Mouse (Mus musculus) neural tube, embryonic 13.5 days (tissue): ENCODE data around the gene Oip5. TPM values are rescaled to one million over a fixed set of nuclear protein-coding genes. Genes with fewer than 3 reads are reported as not detected.
"Not testable (repeated sequence)": the region's sequence is repeated elsewhere in the genome, so short reads cannot be mapped to it uniquely, and the experiment has no call there.

Source experiments
- ATAC-seq: fragments of 200-750 bp; cut with Nextera tagmentation; 2 replicates; pipeline ENCODE4 v1.8.0; 2017; ENCODE audit warnings: low read depth, mild to moderate bottlenecking, moderate TSS enrichment, moderate library complexity
- H3K27ac ChIP-seq: fragments of 300-500 bp; sonication (generic); replicated peaks from 2 replicates; pipeline ENCODE4 v1.5.1; 2015; ENCODE audit warnings: moderate library complexity, mild to moderate bottlenecking, inconsistent platforms
- H3K27me3 ChIP-seq: fragments of 300-500 bp; sonication (generic); 2 replicates; pipeline ENCODE4 v1.6.1; 2015; ENCODE audit warnings: mild to moderate bottlenecking, inconsistent platforms
- H3K36me3 ChIP-seq: fragments of 300-500 bp; sonication (generic); 2 replicates; pipeline ENCODE4 v1.6.1; 2015; ENCODE audit warnings: mild to moderate bottlenecking, inconsistent platforms
- H3K4me1 ChIP-seq: fragments of 300-500 bp; sonication (generic); replicated peaks from 2 replicates; pipeline ENCODE4 v1.6.1; 2015; ENCODE audit warnings: inconsistent platforms
- H3K4me2 ChIP-seq: fragments of 300-500 bp; sonication (generic); 2 replicates; pipeline ENCODE4 v1.6.1; 2015; ENCODE audit warnings: inconsistent platforms, mild to moderate bottlenecking, moderate library complexity
- H3K4me3 ChIP-seq: fragments of 300-500 bp; sonication (generic); 2 replicates; pipeline ENCODE4 v1.5.1; 2015; ENCODE audit warnings: mild to moderate bottlenecking, inconsistent platforms
- H3K9ac ChIP-seq: fragments of 300-500 bp; sonication (generic); 2 replicates; pipeline ENCODE4 v1.6.1; 2015; ENCODE audit warnings: moderate library complexity, mild to moderate bottlenecking, inconsistent platforms
- H3K9me3 ChIP-seq: fragments of 300-500 bp; sonication (generic); 2 replicates; pipeline ENCODE4 v1.6.1; 2016; ENCODE audit warnings: inconsistent platforms
- WGBS: fragments of 180-500 bp; shearing (Covaris S2); methylation state at CpG from one replicate; pipeline ENCODE4 v1.1.7; 2015; 5-methylcytosine and 5-hydroxymethylcytosine counted together
- polyA plus RNA-seq: library from polyadenylated mRNA; unstranded; fragments of >200 nt; fragmentation: Nextera tagmentation; extraction: Ambion mirVana; gene quantifications from 2 replicates; pipeline ENCODE4 v1.2.1, GENCODE M21; 2015

The Oip5 gene
- 5.1 and 7.8 TPM in 2 replicates for polyA plus RNA-seq

- H3K4me3 ChIP-seq: peak within 1 kb of the TSS; percentile 62
- ATAC-seq: peak; percentile 100
- H3K4me1 ChIP-seq: peaks cover 33% of the 10 kb centered on the region
- no peaks in the 10 kb centered on the region for H3K27me3 ChIP-seq
- WGBS: under 1% methylated on average over 55 of the region's 55 CpGs
- H3K4me2 ChIP-seq: peak within 1 kb of the TSS; percentile 83
- H3K9ac ChIP-seq: peak within 1 kb of the TSS; percentile 63
- H3K36me3 ChIP-seq: no peaks in the 10 kb centered on the region
- H3K27ac ChIP-seq: no peak within 1 kb of the TSS
- no peaks in the 10 kb centered on the region for H3K9me3 ChIP-seq
These were observed at the start of gene Oip5, which contains the start of gene Nusap1 for GRCm38 (mm10) chr2:119618199-119618982. Gene Oip5, minus strand, starts transcription at chr2:119618469. Gene Nusap1, plus strand, starts transcription at chr2:119618298.

DNA sequence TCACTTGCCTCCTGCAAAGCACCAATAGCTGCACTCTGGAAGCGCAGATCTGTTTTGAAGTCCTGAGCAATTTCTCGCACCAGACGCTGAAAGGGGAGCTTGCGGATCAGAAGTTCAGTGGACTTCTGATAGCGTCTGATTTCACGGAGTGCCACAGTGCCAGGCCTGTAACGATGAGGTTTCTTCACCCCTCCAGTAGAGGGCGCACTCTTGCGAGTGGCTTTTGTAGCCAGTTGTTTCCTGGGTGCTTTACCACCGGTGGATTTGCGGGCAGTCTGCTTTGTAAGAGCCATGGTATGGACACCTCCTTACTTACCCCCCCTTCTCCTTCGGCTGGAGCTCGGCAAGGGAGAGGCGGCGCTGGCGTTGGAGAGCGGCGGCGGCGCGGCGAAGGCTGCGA, 47.5 kb upstream of the Oip5 start:
- WGBS: 70% methylated on average over 21 of the region's 23 CpGs
- ATAC-seq, H3K4me3 ChIP-seq: not testable (repeated sequence)

GRCm38 (mm10) chr2:119662220-119663182, 44.2 kb upstream of the Oip5 start, which contains the start of gene Ndufaf1:
Gene Ndufaf1, minus strand, starts transcription at chr2:119662827.
- peak within 1 kb of the TSS; percentile 83 for H3K4me2 ChIP-seq
- H3K36me3 ChIP-seq: peaks cover 25% of the 10 kb centered on the region
- no peak within 1 kb of the TSS for H3K27ac ChIP-seq
- H3K27me3 ChIP-seq: no peaks in the 10 kb centered on the region
- peak within 1 kb of the TSS; percentile 81 for H3K4me3 ChIP-seq
- no peaks in the 10 kb centered on the region for H3K9me3 ChIP-seq
- peaks cover 11% of the 10 kb centered on the region for H3K4me1 ChIP-seq
- peak; percentile 89 for ATAC-seq
- WGBS: 2% methylated on average over 44 of the region's 44 CpGs
- peak within 1 kb of the TSS; percentile 76 for H3K9ac ChIP-seq

More for the DNA sequence above, 47.5 kb upstream of the Oip5 start:
- not testable (repeated sequence) for H3K36me3 ChIP-seq, H3K9ac ChIP-seq, H3K27me3 ChIP-seq, H3K4me2 ChIP-seq, H3K9me3 ChIP-seq, H3K27ac ChIP-seq
- H3K4me1 ChIP-seq: peaks cover 11% of the 10 kb centered on the region

- Histone ChIP-seq H3K27ac (no peak overlapping the region), H3K36me3 (peaks cover 54% of the 10 kb centered on the region), H3K27me3 (no peaks in the 10 kb centered on the region), H3K4me2 (no peak overlapping the region), H3K9ac (no peak overlapping the region), H3K4me1 (no peaks in the 10 kb centered on the region), H3K4me3 (no peak overlapping the region), H3K9me3 (no peaks in the 10 kb centered on the region)
- ATAC-seq: no peak
- 97% methylated on average over 5 of the region's 5 CpGs for WGBS
These were observed 26.0 kb upstream of the Oip5 start for GRCm38 (mm10) chr2:119644254-119644653.

DNA sequence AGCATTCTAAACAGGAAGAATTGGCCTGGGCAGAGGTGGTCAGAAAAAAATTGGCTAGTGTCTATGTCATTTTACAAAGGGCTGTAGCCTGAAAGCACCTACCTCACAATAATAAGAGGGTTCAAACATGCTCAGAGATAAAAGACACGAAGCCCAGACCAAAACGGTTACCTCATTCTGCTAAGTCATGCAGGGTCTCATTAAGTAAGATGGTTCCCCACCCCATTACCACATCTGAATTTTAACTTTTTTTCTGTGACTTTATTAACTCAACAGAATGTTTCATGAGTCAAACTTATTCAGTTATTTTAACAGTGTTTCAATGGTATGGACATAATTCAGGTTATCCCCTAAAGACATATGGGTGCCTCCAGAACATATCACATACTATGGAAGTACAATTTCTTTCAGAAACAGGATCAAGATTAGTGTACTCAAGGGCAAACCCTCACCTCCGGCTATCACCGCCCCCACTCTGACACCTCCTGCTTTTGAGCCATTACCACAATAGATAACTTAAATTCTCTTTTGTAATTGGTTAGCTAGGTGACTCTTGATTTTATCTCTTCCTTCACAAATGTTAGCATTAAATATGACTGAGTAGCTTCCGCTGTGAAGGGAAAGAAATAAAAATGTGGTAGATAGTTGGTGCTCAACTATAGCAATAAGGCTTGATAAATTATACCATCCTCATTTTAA, 23.1 kb upstream of the Oip5 start:
- Histone ChIP-seq H3K4me3 (no peak overlapping the region), H3K36me3 (peaks cover 60% of the 10 kb centered on the region), H3K9me3 (no peaks in the 10 kb centered on the region), H3K9ac (no peak overlapping the region), H3K27me3 (no peaks in the 10 kb centered on the region), H3K4me1 (no peaks in the 10 kb centered on the region), H3K4me2 (no peak overlapping the region), H3K27ac (no peak overlapping the region)
- 96% methylated on average over 5 of the region's 5 CpGs for WGBS
- ATAC-seq: no peak

DNA sequence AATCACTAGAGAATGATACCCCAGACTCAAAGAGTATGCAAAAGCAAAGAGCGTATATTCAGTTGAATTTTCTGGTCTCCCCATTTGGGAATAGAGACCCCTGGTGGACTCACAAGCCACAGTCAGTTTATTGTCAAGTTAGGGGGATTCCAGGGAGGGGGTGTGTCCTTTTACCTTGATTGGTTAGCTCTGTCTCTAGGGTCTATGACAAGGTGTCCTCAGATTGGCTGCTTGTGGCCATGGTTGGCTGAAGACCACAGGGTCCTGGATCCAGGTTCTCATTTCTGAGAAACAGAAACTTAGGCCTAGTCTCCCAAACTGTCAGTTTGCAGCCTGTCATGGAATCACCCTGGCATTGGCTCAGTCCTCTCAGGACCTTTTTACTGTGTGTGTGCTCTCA, 18.5 kb upstream of the Oip5 start:
- peaks cover 48% of the 10 kb centered on the region for H3K36me3 ChIP-seq
- no peak overlapping the region for H3K27ac ChIP-seq
- no peak overlapping the region for H3K9ac ChIP-seq
- no peak overlapping the region for H3K4me3 ChIP-seq
- 84% methylated on average over 1 of the region's 1 CpGs for WGBS
- H3K9me3 ChIP-seq: no peaks in the 10 kb centered on the region
- H3K4me1 ChIP-seq: no peaks in the 10 kb centered on the region
- H3K27me3 ChIP-seq: no peaks in the 10 kb centered on the region
- ATAC-seq: no peak
- H3K4me2 ChIP-seq: no peak overlapping the region

- WGBS: 100% methylated on average over 2 of the region's 2 CpGs
- H3K27me3 ChIP-seq: no peaks in the 10 kb centered on the region
- H3K9me3 ChIP-seq: no peaks in the 10 kb centered on the region
- H3K4me3 ChIP-seq: no peak overlapping the region
- H3K4me2 ChIP-seq: 0 out of 2 replicates have a peak overlapping the region, but pooled peaks have one; percentile 3
- H3K9ac ChIP-seq: no peak overlapping the region; the same call in 1 of the 2 replicates
- H3K27ac ChIP-seq: no peak overlapping the region
- H3K4me1 ChIP-seq: peaks cover 33% of the 10 kb centered on the region
- no peaks in the 10 kb centered on the region for H3K36me3 ChIP-seq
- ATAC-seq: no peak
These were observed 3.0 kb upstream of the Oip5 start for GRCm38 (mm10) chr2:119621302-119621701.

GRCm38 (mm10) chr2:119619002-119619401, 733 bp upstream of the Oip5 start:
- H3K27me3 ChIP-seq, ATAC-seq, H3K36me3 ChIP-seq, H3K27ac ChIP-seq, H3K9me3 ChIP-seq: not testable (repeated sequence)
- Histone ChIP-seq H3K4me1 (peaks cover 33% of the 10 kb centered on the region), H3K9ac (peak overlapping the region; percentile 63), H3K4me2 (peak overlapping the region; percentile 83), H3K4me3 (peak overlapping the region; percentile 62)
- WGBS: 12% methylated on average over 6 of the region's 6 CpGs

DNA sequence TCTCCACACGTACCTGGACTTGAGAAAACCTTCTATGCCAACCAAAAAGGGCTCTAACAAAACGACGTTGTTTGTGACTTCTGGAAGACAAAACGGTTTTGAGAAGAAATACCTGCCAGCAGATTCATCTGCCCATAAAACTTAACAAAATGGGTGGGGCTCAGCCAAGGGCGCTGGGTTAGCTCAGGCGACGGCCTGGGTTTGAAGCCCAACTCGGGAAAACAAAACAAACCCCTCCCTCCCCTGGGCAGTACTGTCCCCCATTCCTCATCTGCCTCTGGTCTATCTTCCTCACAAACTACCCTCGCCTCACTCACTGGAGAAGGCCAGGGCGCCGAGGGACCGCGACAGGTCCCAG, 449 bp downstream of the Oip5 start:
- Histone ChIP-seq H3K4me3 (peak overlapping the region; percentile 62), H3K36me3 (no peaks in the 10 kb centered on the region), H3K27me3 (no peaks in the 10 kb centered on the region), H3K4me1 (peaks cover 33% of the 10 kb centered on the region), H3K9ac (peak overlapping the region; percentile 61), H3K27ac (no peak overlapping the region), H3K4me2 (peak overlapping the region; percentile 83), H3K9me3 (no peaks in the 10 kb centered on the region)
- whole genome bisulfite sequencing: 1% methylated on average over 13 of the region's 13 CpGs
- ATAC-seq: no peak

GRCm38 (mm10) chr2:119607023-119607422, 11.2 kb downstream of the Oip5 start:
- Histone ChIP-seq H3K4me2 (no peak overlapping the region), H3K4me1 (peaks cover 6% of the 10 kb centered on the region; the same call in 1 of the 2 replicates), H3K27ac (no peak overlapping the region), H3K27me3 (no peaks in the 10 kb centered on the region), H3K4me3 (no peak overlapping the region), H3K9me3 (no peaks in the 10 kb centered on the region), H3K36me3 (peaks cover 50% of the 10 kb centered on the region), H3K9ac (no peak overlapping the region)
- ATAC-seq: no peak
- WGBS: 96% methylated on average over 4 of the region's 4 CpGs

DNA sequence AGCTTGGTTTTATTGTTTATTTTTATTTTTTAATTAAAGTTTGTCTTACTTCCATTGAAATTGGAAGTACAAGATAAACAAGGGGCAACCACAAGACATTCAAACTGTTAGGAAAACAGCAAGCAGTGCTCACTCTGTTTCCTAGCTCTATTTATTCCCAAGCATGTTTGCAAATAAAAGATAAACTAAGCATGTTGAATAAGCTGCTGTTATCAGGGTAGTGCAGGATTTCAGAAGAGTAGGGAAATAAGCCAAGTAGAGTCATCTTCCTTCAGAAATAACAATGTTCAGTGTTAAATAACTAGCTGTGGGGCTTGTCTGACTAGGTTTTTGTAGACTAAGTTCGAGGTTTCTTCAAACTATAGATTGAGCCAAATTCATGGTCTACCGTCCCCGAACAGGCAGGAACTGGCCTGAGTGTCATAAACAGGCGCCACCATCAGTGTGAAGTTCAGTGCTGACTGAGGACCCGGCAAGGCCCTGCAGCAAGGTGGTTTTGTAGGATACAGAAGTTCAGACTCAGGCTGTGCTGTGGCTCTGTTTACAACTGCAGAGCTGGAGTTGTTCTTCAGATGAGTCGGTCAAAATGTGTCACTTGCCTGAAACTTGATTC, 12.8 kb downstream of the Oip5 start:
- Histone ChIP-seq H3K27me3 (no peaks in the 10 kb centered on the region), H3K36me3 (peaks cover 59% of the 10 kb centered on the region), H3K4me2 (no peak overlapping the region), H3K4me1 (peaks cover 18% of the 10 kb centered on the region), H3K9ac (no peak overlapping the region), H3K9me3 (no peaks in the 10 kb centered on the region), H3K27ac (no peak overlapping the region), H3K4me3 (no peak overlapping the region)
- no peak for ATAC-seq
- WGBS: 89% methylated on average over 6 of the region's 6 CpGs
